Mouse (Mus musculus): ENCODE data around the gene Pkd1l1. TPM values are rescaled to one million over a fixed set of nuclear protein-coding genes. Genes with fewer than 3 reads are reported as not detected.
A peak's percentile ranks its signal among the peaks of the same experiment; 100 is the strongest.

The Pkd1l1 gene
- total and polyA plus RNA-seq, 2 experiments: 0.04 TPM; not detected in 1

DNA sequence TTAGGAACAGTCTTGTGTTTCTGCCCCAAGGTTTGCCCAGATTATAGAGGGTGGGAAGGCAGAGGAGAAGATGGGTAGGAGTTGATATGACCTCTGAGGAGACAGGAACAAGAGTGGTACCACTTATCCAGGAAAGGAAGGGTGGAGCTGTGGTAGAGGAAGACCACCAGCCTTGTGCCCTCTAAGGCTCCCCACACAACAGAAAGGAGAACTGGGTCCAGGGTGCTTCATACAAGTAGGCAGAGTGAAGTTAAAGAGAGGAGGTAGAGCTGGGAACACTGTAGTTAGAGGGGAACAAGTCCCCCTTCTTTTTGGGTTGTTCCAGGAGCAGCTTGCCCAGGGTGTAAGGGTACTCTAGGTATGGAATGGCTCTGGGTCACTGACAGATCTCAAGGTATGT lies 125.0 kb downstream of the Pkd1l1 start:
- Histone ChIP-seq H3K4me1 (ENCODE audit: control insufficient read depth, insufficient read depth, low read length) (no peaks in the 10 kb centered on the region), H3K36me3 (ENCODE audit: control insufficient read depth, insufficient read depth, low read length) (no peaks in the 10 kb centered on the region), H3K27me3 (ENCODE audit: control insufficient read depth, insufficient read depth, low read length) (no peaks in the 10 kb centered on the region), H3K27ac (replicated peaks; ENCODE audit: insufficient read depth, low read depth, low read length) (no peak overlapping the region), H3K4me3 (ENCODE audit: insufficient read depth, low read depth, low read length) (no peak overlapping the region), H3K9ac (ENCODE audit: low read depth, low read length) (no peak overlapping the region), H3K79me2 (ENCODE audit: control insufficient read depth, insufficient read depth, low read length) (no peaks in the 10 kb centered on the region)
- no peak for DNase-seq (ENCODE audit: extremely low read depth, low read depth, low spot score)
- no peak for TF ChIP-seq POLR2A (IDR thresholded peaks at IDR 0.05; ENCODE audit: extremely low read depth, insufficient read depth, low read length)
- no peak for TF ChIP-seq CTCF (IDR thresholded peaks at IDR 0.05; ENCODE audit: low read depth, low read length)

DNA sequence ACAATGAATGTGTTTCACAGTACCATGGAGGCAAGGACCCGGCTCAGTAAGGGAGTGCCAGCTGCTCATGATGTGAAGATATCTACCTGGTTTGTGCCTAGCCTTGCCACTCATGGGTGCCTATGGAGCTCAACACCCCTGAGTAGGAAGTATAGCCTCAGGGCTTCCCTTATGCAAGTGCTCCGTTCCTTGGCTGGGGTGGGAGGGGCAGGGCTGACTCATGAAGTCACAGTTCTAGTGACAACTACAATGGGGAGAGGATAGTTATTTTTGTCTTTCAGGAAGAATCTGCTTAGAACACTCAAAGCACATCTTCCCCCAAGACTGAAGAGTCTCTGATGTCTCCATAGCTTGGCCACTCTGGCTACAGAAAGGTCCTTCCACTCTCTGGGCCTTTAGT lies 125.4 kb downstream of the Pkd1l1 start:
- no peak overlapping the region for H3K27ac ChIP-seq (replicated peaks; ENCODE audit: insufficient read depth, low read depth, low read length)
- peak; percentile 1 for DNase-seq (ENCODE audit: extremely low read depth, low read depth, low spot score)
- no peak for TF ChIP-seq POLR2A (IDR thresholded peaks at IDR 0.05; ENCODE audit: extremely low read depth, insufficient read depth, low read length)
- TF ChIP-seq CTCF (IDR thresholded peaks at IDR 0.05; ENCODE audit: low read depth, low read length): no peak
- H3K4me3 ChIP-seq (ENCODE audit: insufficient read depth, low read depth, low read length): no peak overlapping the region
- no peaks in the 10 kb centered on the region for H3K27me3 ChIP-seq (ENCODE audit: control insufficient read depth, insufficient read depth, low read length)
- no peaks in the 10 kb centered on the region for H3K4me1 ChIP-seq (ENCODE audit: control insufficient read depth, insufficient read depth, low read length)
- 86% methylated on average over 2 of the region's 2 CpGs for WGBS
- H3K36me3 ChIP-seq (ENCODE audit: control insufficient read depth, insufficient read depth, low read length): no peaks in the 10 kb centered on the region
- H3K9ac ChIP-seq (ENCODE audit: low read depth, low read length): no peak overlapping the region
- no peaks in the 10 kb centered on the region for H3K79me2 ChIP-seq (ENCODE audit: control insufficient read depth, insufficient read depth, low read length)

DNA sequence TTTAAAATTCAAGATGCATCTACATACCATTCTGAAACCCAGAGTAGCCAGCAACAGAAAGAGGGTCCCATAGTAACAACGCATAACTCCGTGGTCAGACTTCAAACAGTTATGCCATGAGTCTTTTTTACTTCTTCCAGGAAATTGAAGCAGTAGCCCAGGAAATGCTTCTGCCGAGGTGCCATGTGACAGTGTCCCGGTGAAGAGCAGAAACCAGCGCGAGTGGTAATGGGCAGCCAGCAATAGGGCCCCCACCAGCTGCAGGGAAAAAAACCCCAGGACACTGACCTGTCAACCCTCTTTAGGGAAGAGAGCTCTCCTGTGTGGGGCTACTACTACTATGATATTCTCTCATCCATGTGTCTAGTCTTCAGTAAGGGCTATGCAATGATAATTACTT lies 136.9 kb downstream of the Pkd1l1 start:
- no peaks in the 10 kb centered on the region for H3K79me2 ChIP-seq (ENCODE audit: control insufficient read depth, insufficient read depth, low read length)
- H3K27me3 ChIP-seq (ENCODE audit: control insufficient read depth, insufficient read depth, low read length): no peaks in the 10 kb centered on the region
- DNase-seq (ENCODE audit: extremely low read depth, low read depth, low spot score): no peak
- H3K9ac ChIP-seq (ENCODE audit: low read depth, low read length): no peak overlapping the region
- TF ChIP-seq POLR2A (IDR thresholded peaks at IDR 0.05; ENCODE audit: extremely low read depth, insufficient read depth, low read length) (no peak), CTCF (IDR thresholded peaks at IDR 0.05; ENCODE audit: low read depth, low read length) (no peak)
- no peaks in the 10 kb centered on the region for H3K36me3 ChIP-seq (ENCODE audit: control insufficient read depth, insufficient read depth, low read length)
- no peaks in the 10 kb centered on the region for H3K4me1 ChIP-seq (ENCODE audit: control insufficient read depth, insufficient read depth, low read length)
- no peak overlapping the region for H3K27ac ChIP-seq (replicated peaks; ENCODE audit: insufficient read depth, low read depth, low read length)
- 95% methylated on average over 6 of the region's 6 CpGs for WGBS
- no peak overlapping the region for H3K4me3 ChIP-seq (ENCODE audit: insufficient read depth, low read depth, low read length)

DNA sequence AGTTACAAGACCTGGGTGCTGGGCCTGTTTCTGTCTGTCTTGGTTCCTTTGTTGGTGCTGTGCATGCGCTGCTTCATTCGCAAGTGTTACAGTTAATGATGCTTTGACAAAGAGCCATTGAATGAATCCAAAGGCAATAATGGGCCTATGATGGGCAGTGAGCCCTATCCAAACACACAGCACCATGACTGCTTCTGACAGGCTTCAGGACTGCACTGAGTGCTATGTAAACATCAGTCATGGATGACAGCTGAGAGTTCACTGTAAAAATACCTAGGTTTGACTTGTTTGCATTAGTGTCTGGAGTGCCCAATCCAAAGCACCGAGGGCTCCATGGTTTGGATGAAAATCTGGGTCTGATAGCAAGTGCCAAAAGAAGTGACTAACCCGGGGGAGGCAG lies 138.9 kb downstream of the Pkd1l1 start:
- no peak overlapping the region for H3K27ac ChIP-seq (replicated peaks; ENCODE audit: insufficient read depth, low read depth, low read length)
- 79% methylated on average over 4 of the region's 4 CpGs for WGBS
- no peak overlapping the region for H3K9ac ChIP-seq (ENCODE audit: low read depth, low read length)
- no peaks in the 10 kb centered on the region for H3K4me1 ChIP-seq (ENCODE audit: control insufficient read depth, insufficient read depth, low read length)
- no peak for DNase-seq (ENCODE audit: extremely low read depth, low read depth, low spot score)
- TF ChIP-seq POLR2A (IDR thresholded peaks at IDR 0.05; ENCODE audit: extremely low read depth, insufficient read depth, low read length) (no peak), CTCF (IDR thresholded peaks at IDR 0.05; ENCODE audit: low read depth, low read length) (no peak)
- no peaks in the 10 kb centered on the region for H3K79me2 ChIP-seq (ENCODE audit: control insufficient read depth, insufficient read depth, low read length)
- H3K27me3 ChIP-seq (ENCODE audit: control insufficient read depth, insufficient read depth, low read length): no peaks in the 10 kb centered on the region
- no peak overlapping the region for H3K4me3 ChIP-seq (ENCODE audit: insufficient read depth, low read depth, low read length)
- H3K36me3 ChIP-seq (ENCODE audit: control insufficient read depth, insufficient read depth, low read length): no peaks in the 10 kb centered on the region

DNA sequence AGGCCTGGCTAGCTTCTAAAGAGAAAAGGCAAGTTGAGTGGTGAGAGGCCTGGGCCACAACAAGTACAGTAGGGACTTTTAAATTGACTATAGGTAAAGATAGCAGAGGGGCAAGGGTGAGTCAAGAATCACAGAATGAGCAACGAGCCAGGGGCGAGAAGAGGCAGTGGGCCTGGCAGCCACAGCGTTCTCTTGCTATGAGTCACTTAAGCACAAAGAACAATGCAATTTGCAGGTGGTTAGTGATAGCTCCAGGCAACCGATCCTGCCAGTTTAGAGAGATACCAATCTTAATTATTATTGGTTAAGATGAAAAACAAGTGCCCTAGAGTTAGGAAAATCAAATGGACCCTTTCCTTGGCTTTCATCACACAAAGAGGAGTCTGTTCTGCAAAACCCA lies 142.5 kb downstream of the Pkd1l1 start:
- DNase-seq (ENCODE audit: extremely low read depth, low read depth, low spot score): no peak
- WGBS: 86% methylated on average over 4 of the region's 4 CpGs
- no peaks in the 10 kb centered on the region for H3K4me1 ChIP-seq (ENCODE audit: control insufficient read depth, insufficient read depth, low read length)
- no peak overlapping the region for H3K4me3 ChIP-seq (ENCODE audit: insufficient read depth, low read depth, low read length)
- no peak overlapping the region for H3K27ac ChIP-seq (replicated peaks; ENCODE audit: insufficient read depth, low read depth, low read length)
- no peaks in the 10 kb centered on the region for H3K27me3 ChIP-seq (ENCODE audit: control insufficient read depth, insufficient read depth, low read length)
- no peaks in the 10 kb centered on the region for H3K79me2 ChIP-seq (ENCODE audit: control insufficient read depth, insufficient read depth, low read length)
- TF ChIP-seq POLR2A (IDR thresholded peaks at IDR 0.05; ENCODE audit: extremely low read depth, insufficient read depth, low read length): no peak
- TF ChIP-seq CTCF (IDR thresholded peaks at IDR 0.05; ENCODE audit: low read depth, low read length): no peak
- no peak overlapping the region for H3K9ac ChIP-seq (ENCODE audit: low read depth, low read length)
- H3K36me3 ChIP-seq (ENCODE audit: control insufficient read depth, insufficient read depth, low read length): no peaks in the 10 kb centered on the region

DNA sequence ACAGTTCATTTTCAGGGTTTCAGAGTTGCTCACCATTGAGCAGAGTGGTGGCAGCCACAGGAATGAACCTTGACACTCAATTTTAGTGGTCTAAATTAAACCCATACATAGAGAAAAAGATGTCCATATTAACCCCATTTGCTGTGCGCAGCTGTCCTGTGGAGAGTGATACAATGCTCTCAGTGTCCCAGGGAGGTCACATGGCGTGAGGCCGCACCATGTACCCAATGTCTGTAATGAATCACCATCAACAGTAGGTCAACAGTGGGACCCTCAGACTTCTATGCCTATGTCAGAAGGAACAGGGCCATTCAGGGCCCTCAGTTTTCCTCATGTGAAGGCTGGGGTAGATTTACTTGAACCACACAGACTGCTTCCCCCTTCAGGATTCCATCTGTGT lies 143.5 kb downstream of the Pkd1l1 start:
- no peak overlapping the region for H3K4me3 ChIP-seq (ENCODE audit: insufficient read depth, low read depth, low read length)
- H3K9ac ChIP-seq (ENCODE audit: low read depth, low read length): no peak overlapping the region
- DNase-seq (ENCODE audit: extremely low read depth, low read depth, low spot score): no peak
- H3K36me3 ChIP-seq (ENCODE audit: control insufficient read depth, insufficient read depth, low read length): no peaks in the 10 kb centered on the region
- 96% methylated on average over 3 of the region's 3 CpGs for WGBS
- H3K4me1 ChIP-seq (ENCODE audit: control insufficient read depth, insufficient read depth, low read length): no peaks in the 10 kb centered on the region
- H3K27ac ChIP-seq (replicated peaks; ENCODE audit: insufficient read depth, low read depth, low read length): no peak overlapping the region
- no peak for TF ChIP-seq POLR2A (IDR thresholded peaks at IDR 0.05; ENCODE audit: extremely low read depth, insufficient read depth, low read length)
- TF ChIP-seq CTCF (IDR thresholded peaks at IDR 0.05; ENCODE audit: low read depth, low read length): no peak
- no peaks in the 10 kb centered on the region for H3K27me3 ChIP-seq (ENCODE audit: control insufficient read depth, insufficient read depth, low read length)
- H3K79me2 ChIP-seq (ENCODE audit: control insufficient read depth, insufficient read depth, low read length): no peaks in the 10 kb centered on the region
